Mouse (Mus musculus) neural tube, embryonic 12.5 days (tissue): ENCODE measurements at regions not wholly inside any gene's neighbourhood (a gene's known extent, or its start where the extent isn't known, plus 50 kb on each side); places are given as distances from the start of the nearest gene placed in this dataset. TPM values are rescaled to one million over a fixed set of nuclear protein-coding genes. Genes with fewer than 3 reads are reported as not detected.

Experiments
- microRNA-seq: library from miRNA; unstranded; fragments of <30 nt; microRNA quantifications from one replicate; pipeline ENCODE4, GENCODE M21; 2017

Small RNA genes lying in the stretch of these regions (microRNA-seq; reads per million reads assigned to microRNA genes)
- not detected for gene Gm25754
